Mouse (Mus musculus): ENCODE measurements around the gene Tcaim.

DNA sequence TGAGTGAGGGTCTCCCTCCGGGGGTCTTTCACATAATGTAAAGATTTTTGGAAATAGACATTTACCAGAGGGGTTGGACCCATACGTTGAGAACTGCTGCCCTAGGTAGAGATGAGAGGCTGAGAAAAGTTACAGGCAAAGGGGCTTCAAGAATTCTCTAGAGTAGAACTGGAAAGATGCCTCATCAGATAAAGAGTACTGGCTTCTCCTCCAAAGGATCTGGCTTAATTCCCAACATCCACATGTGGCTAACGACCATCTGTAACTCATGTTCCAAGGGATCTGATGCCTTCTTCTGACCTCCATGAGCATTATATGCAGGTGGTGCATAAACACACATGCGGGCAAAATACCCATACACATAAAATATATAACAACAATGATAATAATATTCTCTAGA, 50.3 kb downstream of the Tcaim start:
- TF ChIP-seq POLR2A (IDR thresholded peaks at IDR 0.05; ENCODE audit: control insufficient read depth, low read depth, low read length) (no peak), CTCF (IDR thresholded peaks at IDR 0.05; ENCODE audit: control insufficient read depth, insufficient read depth, insufficient replicate concordance, low read depth, low read length) (no peak)

Data from testis, adult 2 months (tissue).